Mouse (Mus musculus) kidney, embryonic 15.5 days (tissue): ENCODE data around the gene Ednrb. TPM values are rescaled to one million over a fixed set of nuclear protein-coding genes. Genes with fewer than 3 reads are reported as not detected.

Experiments used
- ATAC-seq: fragments of 200-750 bp; cut with Nextera tagmentation; replicated peaks from 2 replicates; pipeline ENCODE4 v1.8.0; 2017; ENCODE audit warnings: moderate TSS enrichment; ENCODE audit not compliant: low FRiP score
- H3K27ac ChIP-seq: fragments of 300-500 bp; sonication (generic); 2 replicates; pipeline ENCODE4 v1.5.1; 2015; ENCODE audit warnings: mild to moderate bottlenecking, inconsistent platforms
- H3K27me3 ChIP-seq: fragments of 300-500 bp; sonication (generic); 2 replicates; pipeline ENCODE4 v1.6.1; 2015; ENCODE audit warnings: inconsistent platforms
- H3K36me3 ChIP-seq: fragments of 300-500 bp; sonication (generic); 2 replicates; pipeline ENCODE4 v1.6.1; 2015; ENCODE audit warnings: inconsistent platforms
- H3K4me1 ChIP-seq: fragments of 300-500 bp; sonication (generic); 2 replicates; pipeline ENCODE4 v1.6.1; 2015; ENCODE audit warnings: inconsistent platforms
- H3K4me2 ChIP-seq: fragments of 300-500 bp; sonication (generic); 2 replicates; pipeline ENCODE4 v1.6.1; 2015; ENCODE audit warnings: moderate library complexity, mild to moderate bottlenecking, inconsistent platforms
- H3K4me3 ChIP-seq: fragments of 300-500 bp; sonication (generic); replicated peaks from 2 replicates; pipeline ENCODE4 v1.5.1; 2015; ENCODE audit warnings: mild to moderate bottlenecking, inconsistent platforms
- H3K9ac ChIP-seq: fragments of 300-500 bp; sonication (generic); 2 replicates; pipeline ENCODE4 v1.6.1; 2015; ENCODE audit warnings: mild to moderate bottlenecking, inconsistent platforms
- H3K9me3 ChIP-seq: fragments of 300-500 bp; sonication (generic); replicated peaks from 2 replicates; pipeline ENCODE4 v1.6.1; 2016; ENCODE audit warnings: inconsistent platforms
- WGBS: fragments of 180-500 bp; shearing (Covaris S2); methylation state at CpG from one replicate; pipeline ENCODE4 v1.1.7; 2015; ENCODE audit warnings: mixed read lengths; 5-methylcytosine and 5-hydroxymethylcytosine counted together
- polyA plus RNA-seq: library from polyadenylated mRNA; unstranded; fragments of >200 nt; fragmentation: Nextera tagmentation; extraction: Ambion mirVana; gene quantifications from 2 replicates; pipeline ENCODE4 v1.2.1, GENCODE M21; 2015

The Ednrb gene
- polyA plus RNA-seq, 1 experiment from 2014 or later: 47.2 TPM

DNA sequence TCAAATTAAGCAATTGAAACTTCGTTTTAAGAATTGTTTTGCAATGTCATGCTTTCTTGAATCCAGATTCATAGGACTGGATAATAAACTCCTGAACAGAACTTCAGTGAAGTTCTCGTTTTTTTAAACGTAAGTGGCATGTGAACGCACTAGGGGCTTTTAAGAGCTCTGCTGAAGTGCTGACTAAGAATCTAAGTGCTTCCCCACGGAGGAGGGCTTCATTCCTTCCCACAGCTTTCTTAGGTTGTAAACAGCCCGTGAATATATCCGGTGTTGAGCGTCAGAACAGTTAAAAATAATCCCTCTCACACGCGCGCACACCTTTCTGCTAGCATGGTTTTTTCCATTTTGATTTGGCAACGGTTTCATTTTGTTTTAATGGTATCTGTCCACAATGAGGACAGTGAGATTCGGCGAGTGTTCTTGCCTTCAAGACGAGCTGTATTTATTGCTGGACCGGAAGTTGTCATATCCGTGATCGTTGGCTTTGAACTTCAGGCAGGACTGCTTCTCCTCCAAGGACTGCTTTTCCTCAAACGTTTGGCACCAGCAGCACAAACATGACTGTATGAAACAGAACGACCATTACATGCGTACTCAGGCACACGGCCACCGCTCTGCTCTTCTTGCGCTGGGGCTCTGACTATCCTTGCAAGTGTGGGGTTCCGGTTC lies 27.4 kb downstream of the Ednrb start:
- Histone ChIP-seq H3K9ac (no peak overlapping the region), H3K4me2 (no peak overlapping the region), H3K27ac (peak overlapping the region; percentile 30; the same call in 1 of the 2 replicates), H3K27me3 (no peaks in the 10 kb centered on the region), H3K9me3 (no peaks in the 10 kb centered on the region), H3K4me3 (no peak overlapping the region), H3K4me1 (no peaks in the 10 kb centered on the region), H3K36me3 (no peaks in the 10 kb centered on the region)
- ATAC-seq: no peak
- 75% methylated on average over 25 of the region's 25 CpGs for WGBS

DNA sequence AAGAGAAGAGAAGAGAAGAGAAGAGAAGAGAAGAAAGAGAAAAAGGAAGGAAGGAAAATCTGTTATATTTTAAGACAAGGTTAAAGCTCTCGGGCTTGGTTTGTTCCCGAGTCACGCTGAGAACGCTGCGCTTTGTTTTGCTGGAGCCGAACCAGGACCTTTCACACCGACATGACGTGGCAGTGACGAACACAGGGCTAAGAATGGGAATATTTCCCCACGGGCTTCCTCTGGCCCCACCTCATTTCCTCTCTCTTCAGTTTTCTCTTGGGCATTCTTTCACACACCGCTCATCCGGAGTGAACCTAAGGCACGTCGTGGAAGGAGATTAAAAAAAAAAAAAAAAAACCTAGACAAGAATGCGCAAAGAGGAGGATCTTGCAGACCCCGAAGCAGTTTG lies 28.7 kb downstream of the Ednrb start:
- H3K4me1 ChIP-seq: no peaks in the 10 kb centered on the region
- H3K36me3 ChIP-seq: no peaks in the 10 kb centered on the region
- WGBS: 63% methylated on average over 16 of the region's 16 CpGs
- H3K9me3 ChIP-seq: no peaks in the 10 kb centered on the region
- peak overlapping the region; percentile 51; the same call in 1 of the 2 replicates for H3K27ac ChIP-seq
- no peak overlapping the region for H3K4me2 ChIP-seq
- H3K27me3 ChIP-seq: no peaks in the 10 kb centered on the region
- no peak overlapping the region for H3K4me3 ChIP-seq
- peak; percentile 66 for ATAC-seq
- H3K9ac ChIP-seq: no peak overlapping the region

DNA sequence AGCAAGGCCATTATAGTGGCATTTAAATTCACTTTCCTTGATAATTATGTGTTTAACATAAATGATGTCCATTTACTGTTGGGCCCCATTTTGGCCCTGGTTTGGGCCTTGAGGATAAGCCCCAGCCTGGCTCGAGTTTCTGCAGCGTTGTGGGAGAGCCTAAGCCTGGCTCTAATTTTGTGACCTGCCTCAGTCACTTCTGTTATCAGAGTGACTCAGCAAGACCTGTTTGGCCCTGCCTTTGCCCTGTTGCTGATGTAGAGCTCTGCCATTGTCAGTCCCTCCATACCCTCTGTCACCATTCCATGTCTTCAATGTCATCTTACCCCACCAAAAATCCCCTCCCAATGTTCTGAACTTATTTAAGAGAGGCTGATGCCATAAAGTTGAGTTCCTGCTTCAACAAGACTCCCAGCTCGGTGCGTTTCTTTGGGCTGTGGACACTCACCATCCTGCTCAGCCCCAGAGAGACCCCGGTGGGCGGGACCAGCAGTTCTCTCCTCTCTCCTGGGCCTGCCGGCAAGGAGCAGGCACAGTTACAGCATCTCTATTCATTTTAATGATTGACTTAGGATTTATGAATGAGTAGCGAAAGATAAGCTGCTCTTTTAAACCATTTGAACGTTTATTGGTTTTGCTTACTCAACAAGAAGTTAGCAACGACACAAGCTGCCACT lies 30.0 kb downstream of the Ednrb start:
- Histone ChIP-seq H3K4me2 (no peak overlapping the region), H3K4me1 (no peaks in the 10 kb centered on the region), H3K36me3 (no peaks in the 10 kb centered on the region), H3K27ac (peak overlapping the region; percentile 32; the same call in 1 of the 2 replicates), H3K27me3 (no peaks in the 10 kb centered on the region), H3K9me3 (no peaks in the 10 kb centered on the region), H3K4me3 (no peak overlapping the region), H3K9ac (no peak overlapping the region)
- no peak for ATAC-seq
- 55% methylated on average over 10 of the region's 10 CpGs for WGBS

- H3K9ac ChIP-seq: no peak overlapping the region
- 59% methylated on average over 3 of the region's 3 CpGs for WGBS
- no peaks in the 10 kb centered on the region for H3K4me1 ChIP-seq
- 0 out of 2 replicates have a peak overlapping the region, but pooled peaks have one; percentile 4 for H3K27ac ChIP-seq
- H3K9me3 ChIP-seq: no peaks in the 10 kb centered on the region
- H3K4me3 ChIP-seq: no peak overlapping the region
- no peaks in the 10 kb centered on the region for H3K36me3 ChIP-seq
- no peak overlapping the region for H3K4me2 ChIP-seq
- ATAC-seq: no peak
- no peaks in the 10 kb centered on the region for H3K27me3 ChIP-seq
Observed at GRCm38 (mm10) chr14:103813246-103813645, 31.0 kb downstream of the Ednrb start.

GRCm38 (mm10) chr14:103811291-103811690 lies 32.9 kb downstream of the Ednrb start:
- H3K9ac ChIP-seq: no peak overlapping the region
- H3K4me2 ChIP-seq: no peak overlapping the region
- no peak for ATAC-seq
- H3K27ac ChIP-seq: no peak overlapping the region
- H3K4me3 ChIP-seq: no peak overlapping the region
- H3K9me3 ChIP-seq: no peaks in the 10 kb centered on the region
- H3K27me3 ChIP-seq: no peaks in the 10 kb centered on the region
- H3K4me1 ChIP-seq: no peaks in the 10 kb centered on the region
- H3K36me3 ChIP-seq: no peaks in the 10 kb centered on the region
- 91% methylated on average over 7 of the region's 7 CpGs for WGBS

DNA sequence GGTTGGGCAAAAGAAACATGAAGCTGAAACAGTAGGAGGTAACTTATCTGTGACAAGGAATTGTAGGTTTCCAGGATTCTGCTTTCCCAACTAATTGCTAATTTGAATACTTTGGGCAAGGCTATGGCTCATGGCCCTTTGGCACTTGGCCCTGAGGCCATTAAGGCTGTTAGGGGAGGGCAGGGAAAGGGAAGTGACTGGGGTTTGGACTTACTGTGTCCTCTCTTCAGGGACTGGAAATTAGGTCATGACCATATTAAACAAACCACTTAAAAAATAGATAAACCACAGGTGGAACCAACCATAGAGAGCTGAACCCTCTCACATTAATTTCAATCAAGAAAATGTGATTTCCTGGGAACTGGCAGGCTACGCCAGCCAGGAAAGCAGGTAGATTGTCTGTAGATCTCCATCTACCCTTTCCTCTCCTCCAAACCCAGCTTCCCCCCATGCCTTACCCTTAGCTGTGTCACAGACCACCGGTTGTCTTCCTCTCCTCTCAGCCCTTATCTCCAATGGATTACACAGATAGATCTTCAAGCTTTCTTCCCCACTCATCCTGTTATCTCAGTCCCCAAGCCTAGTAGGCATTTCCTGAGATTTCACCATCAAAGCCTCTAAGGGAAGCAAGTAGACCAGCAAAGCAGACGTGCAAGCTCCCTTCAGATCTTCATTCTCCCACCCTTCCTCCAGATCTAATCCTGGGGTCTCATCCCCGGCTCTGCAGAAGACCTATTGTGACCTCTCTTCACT lies 40.1 kb downstream of the Ednrb start:
- H3K4me1 ChIP-seq: no peaks in the 10 kb centered on the region
- no peaks in the 10 kb centered on the region for H3K27me3 ChIP-seq

GRCm38 (mm10) chr14:103797123-103797522 lies 47.1 kb downstream of the Ednrb start:
- 80% methylated on average over 3 of the region's 3 CpGs for WGBS
- H3K4me1 ChIP-seq: no peaks in the 10 kb centered on the region
- no peaks in the 10 kb centered on the region for H3K9me3 ChIP-seq
- no peak overlapping the region for H3K4me3 ChIP-seq
- ATAC-seq: no peak
- H3K4me2 ChIP-seq: no peak overlapping the region
- H3K9ac ChIP-seq: no peak overlapping the region
- H3K27me3 ChIP-seq: no peaks in the 10 kb centered on the region
- H3K36me3 ChIP-seq: no peaks in the 10 kb centered on the region
- no peak overlapping the region for H3K27ac ChIP-seq

More for the DNA sequence above, 40.1 kb downstream of the Ednrb start:
- WGBS: 73% methylated on average over 4 of the region's 4 CpGs
- no peak for ATAC-seq
- Histone ChIP-seq H3K27ac (no peak overlapping the region), H3K4me3 (no peak overlapping the region), H3K4me2 (no peak overlapping the region), H3K9ac (no peak overlapping the region), H3K36me3 (no peaks in the 10 kb centered on the region), H3K9me3 (no peaks in the 10 kb centered on the region)

DNA sequence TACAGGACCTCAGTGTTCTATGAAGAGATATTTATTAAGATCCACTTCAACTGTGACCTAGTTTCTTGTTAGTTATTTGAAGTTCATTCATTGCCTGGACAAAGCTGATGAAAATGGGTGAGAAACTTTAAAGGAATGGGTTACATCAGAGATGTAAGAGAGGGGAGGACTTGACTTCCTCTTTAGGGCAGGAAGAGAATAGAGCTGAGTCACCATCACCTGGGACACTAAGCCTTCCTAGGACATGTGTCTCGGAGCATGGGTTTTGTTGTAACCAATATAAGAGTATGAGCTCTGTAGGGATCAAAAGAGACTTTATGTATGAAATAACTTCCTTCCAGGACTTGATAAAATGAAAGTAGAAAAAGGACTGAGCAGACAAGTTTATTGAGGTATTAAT lies 48.6 kb downstream of the Ednrb start:
- 88% methylated on average over 1 of the region's 1 CpGs for WGBS
- Histone ChIP-seq H3K36me3 (no peaks in the 10 kb centered on the region), H3K4me3 (no peak overlapping the region), H3K9me3 (no peaks in the 10 kb centered on the region), H3K27me3 (no peaks in the 10 kb centered on the region), H3K4me1 (no peaks in the 10 kb centered on the region), H3K27ac (no peak overlapping the region), H3K4me2 (no peak overlapping the region), H3K9ac (no peak overlapping the region)
- no peak for ATAC-seq

DNA sequence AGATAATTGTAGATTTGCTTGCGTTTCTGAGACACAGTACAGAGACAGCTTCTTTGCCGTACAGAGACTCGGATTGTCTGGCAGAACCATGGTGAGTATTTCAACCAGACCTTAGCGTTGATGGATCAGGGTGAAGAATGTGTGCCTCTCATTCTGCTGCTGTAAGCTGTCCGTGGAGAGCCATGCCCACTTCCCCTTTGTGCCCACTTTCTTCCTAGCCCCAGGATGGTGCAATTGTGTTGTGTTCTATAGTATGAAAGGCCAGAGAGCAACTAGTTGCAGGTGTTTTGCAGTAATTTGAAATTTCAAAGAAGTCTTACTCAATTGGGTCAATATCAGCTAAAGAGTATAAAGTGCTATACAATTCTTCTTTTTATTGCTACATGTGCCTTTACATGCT lies 50.8 kb downstream of the Ednrb start:
- WGBS: 81% methylated on average over 5 of the region's 5 CpGs
- Histone ChIP-seq H3K4me1 (no peaks in the 10 kb centered on the region), H3K9ac (no peak overlapping the region), H3K4me2 (no peak overlapping the region), H3K27me3 (no peaks in the 10 kb centered on the region), H3K9me3 (no peaks in the 10 kb centered on the region), H3K27ac (no peak overlapping the region), H3K4me3 (no peak overlapping the region), H3K36me3 (no peaks in the 10 kb centered on the region)
- no peak for ATAC-seq

DNA sequence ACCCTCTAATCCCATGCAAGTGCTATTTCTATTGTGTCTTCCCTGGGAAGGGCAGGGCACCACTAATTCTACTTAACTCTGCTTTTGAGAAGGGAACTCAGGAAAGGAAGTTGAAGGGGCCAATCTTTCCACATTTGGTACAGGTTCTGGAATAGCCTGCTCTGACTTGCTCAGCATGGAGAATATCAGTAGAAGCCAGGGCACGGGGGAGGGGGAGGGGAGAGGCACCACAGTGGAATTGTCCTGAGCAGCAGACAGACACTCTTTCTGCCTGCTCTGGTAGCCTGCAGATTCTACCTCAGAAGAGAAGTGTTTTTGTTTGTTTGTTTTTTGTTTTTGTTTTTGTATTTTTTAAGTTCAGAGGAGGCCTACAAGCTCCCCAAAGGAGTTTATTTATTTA lies 51.5 kb downstream of the Ednrb start:
- ATAC-seq: no peak
- H3K9ac ChIP-seq: no peak overlapping the region

GRCm38 (mm10) chr14:103787547-103787946 lies 56.7 kb downstream of the Ednrb start:
- Histone ChIP-seq H3K9ac (no peak overlapping the region), H3K4me2 (no peak overlapping the region), H3K27me3 (no peaks in the 10 kb centered on the region), H3K36me3 (no peaks in the 10 kb centered on the region), H3K4me1 (peaks cover 6% of the 10 kb centered on the region; the same call in 1 of the 2 replicates), H3K9me3 (no peaks in the 10 kb centered on the region), H3K4me3 (no peak overlapping the region), H3K27ac (no peak overlapping the region)
- ATAC-seq: no peak
- WGBS: 84% methylated on average over 2 of the region's 2 CpGs

More for the DNA sequence above, 51.5 kb downstream of the Ednrb start:
- H3K36me3 ChIP-seq: no peaks in the 10 kb centered on the region
- no peak overlapping the region for H3K4me2 ChIP-seq
- no peak overlapping the region for H3K27ac ChIP-seq
- no peaks in the 10 kb centered on the region for H3K4me1 ChIP-seq
- no peaks in the 10 kb centered on the region for H3K27me3 ChIP-seq
- no peak overlapping the region for H3K4me3 ChIP-seq
- H3K9me3 ChIP-seq: no peaks in the 10 kb centered on the region
- 50% methylated on average over 1 of the region's 1 CpGs for WGBS
